Mouse (Mus musculus) layer of hippocampus, adult 2 months (tissue): Measurements from ENCODE around the gene Tescl. TPM values are rescaled to one million over a fixed set of nuclear protein-coding genes. Genes with fewer than 3 reads are reported as not detected.
A peak's percentile ranks its signal among the peaks of the same experiment; 100 is the strongest.

Experiments
- DNase-seq, 2 experiments: peaks; one replicate each; pipeline ENCODE4 v3.0.0; 2022; ENCODE audit warnings: low spot score in 2 of 2
- H3K27ac ChIP-seq: fragments of 200-600 bp; 2 replicates; pipeline ENCODE4 v1.8.1; 2022
- H3K4me3 ChIP-seq: fragments of 200-600 bp; 2 replicates; pipeline ENCODE4 v1.8.1; 2022; ENCODE audit warnings: mild to moderate bottlenecking
- CTCF ChIP-seq: fragments of 200-600 bp; conservative IDR thresholded peaks from 2 replicates; pipeline ENCODE4 v1.8.1; 2022; ENCODE audit warnings: antibody characterized with exemption, mild to moderate bottlenecking, moderate library complexity
- total RNA-seq, 2 experiments: library from RNA; stranded (reverse); gene quantifications; 2 replicates each; pipeline ENCODE4 v1.2.3; 2021

The Tescl gene
- total RNA-seq, 2 experiments from 2014 or later = not detected

DNA sequence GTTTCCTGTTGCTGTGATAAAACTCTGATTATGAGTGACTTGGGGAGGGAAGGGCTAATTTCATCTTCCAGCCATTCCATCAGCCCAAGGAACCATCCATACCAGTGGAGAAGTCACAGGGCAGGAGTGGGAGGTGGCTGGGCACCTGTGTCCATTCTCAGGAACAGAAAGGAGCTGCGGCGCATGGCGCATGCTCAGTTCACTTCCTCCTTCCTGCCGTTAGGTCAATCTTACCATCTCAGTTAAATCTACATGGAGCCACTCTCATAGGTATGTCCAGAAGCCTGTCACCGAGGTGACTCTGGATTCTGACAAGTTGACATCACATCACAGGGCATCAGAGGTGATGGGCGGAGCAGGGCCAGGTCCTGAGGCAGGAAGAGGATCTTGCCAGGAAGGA lies 21.9 kb upstream of the Tescl start:
- Histone ChIP-seq H3K4me3 (no peak overlapping the region), H3K27ac (no peak overlapping the region)
- TF ChIP-seq CTCF = no peak
- no peak for DNase-seq

DNA sequence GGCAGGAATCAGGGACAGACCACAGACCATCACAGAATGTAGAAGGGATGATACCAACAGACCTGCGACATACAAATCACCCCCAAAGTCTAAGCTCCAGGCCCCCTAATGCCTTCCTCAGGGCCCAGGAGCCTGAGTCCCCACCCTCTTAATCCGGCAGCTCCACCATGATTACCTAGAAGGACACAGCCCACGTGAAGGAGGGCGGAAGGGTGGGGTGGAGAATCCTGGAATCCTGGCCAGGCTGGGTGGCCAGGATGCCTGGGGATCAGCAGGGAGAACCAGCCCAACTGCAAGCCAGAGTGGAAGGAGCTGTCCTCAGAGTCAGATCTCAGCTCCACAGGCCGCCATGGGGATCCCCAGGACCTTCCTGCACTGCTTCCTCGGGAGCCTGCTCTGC lies 15.2 kb upstream of the Tescl start, which contains the start of gene Lypd5:
Gene Lypd5 (plus strand): TSS at position 301 of the 400 bp plus-strand sequence.
- Histone ChIP-seq H3K4me3 (no peak within 1 kb of the TSS), H3K27ac (no peak within 1 kb of the TSS)
- TF ChIP-seq CTCF = no peak
- DNase-seq = no peak

- Histone ChIP-seq H3K4me3 (no peak overlapping the region), H3K27ac (no peak overlapping the region)
- no peak for DNase-seq
- peak; percentile 17; the same call in 1 of the 2 replicates for TF ChIP-seq CTCF
These were observed 12.7 kb upstream of the Tescl start for GRCm38 (mm10) chr7:24346444-24346843.

DNA sequence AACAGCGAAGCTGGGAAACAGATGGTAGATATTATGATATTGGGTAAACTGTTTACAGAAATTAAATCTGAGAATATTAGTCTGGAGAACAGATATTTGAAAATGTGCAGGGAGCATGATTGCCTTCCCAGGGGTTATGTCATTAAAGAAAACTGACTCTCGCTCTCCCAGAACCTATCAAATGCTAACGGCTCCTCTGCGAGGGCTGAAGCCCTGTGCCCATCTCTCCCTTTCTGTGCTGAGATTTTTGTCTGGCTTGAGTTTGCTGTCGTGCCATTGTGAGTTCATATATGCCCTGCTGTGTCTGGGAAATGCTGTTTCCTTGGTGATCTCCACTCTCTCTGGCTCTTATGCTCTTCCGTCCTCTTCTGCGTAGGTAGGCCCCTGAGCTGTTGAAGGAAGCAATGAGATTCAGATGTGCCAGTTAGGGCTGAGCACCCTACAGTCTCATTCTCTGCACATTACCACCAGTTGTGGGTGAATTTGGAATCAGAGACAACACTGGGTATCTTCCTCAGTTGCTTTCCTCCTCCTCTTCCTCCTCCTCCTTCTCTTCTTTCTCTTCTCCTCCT lies 10.1 kb upstream of the Tescl start:
- DNase-seq = peak in 1 of 2 experiments; percentile 37
- Histone ChIP-seq H3K27ac (0 out of 2 replicates have a peak overlapping the region, but pooled peaks have one; percentile 46), H3K4me3 (no peak overlapping the region)
- TF ChIP-seq CTCF = no peak

- TF ChIP-seq CTCF = peak; percentile 50
- no peak for DNase-seq
These were observed 4.5 kb upstream of the Tescl start for GRCm38 (mm10) chr7:24338241-24338640.

GRCm38 (mm10) chr7:24335699-24336309 lies 2.1 kb upstream of the Tescl start:
- H3K27ac ChIP-seq = no peak overlapping the region
- DNase-seq = peak; percentile 60 to 78
- TF ChIP-seq CTCF = peak; percentile 86
- H3K4me3 ChIP-seq = no peak overlapping the region

More at GRCm38 (mm10) chr7:24338241-24338640, 4.5 kb upstream of the Tescl start:
- Histone ChIP-seq H3K4me3 (no peak overlapping the region), H3K27ac (no peak overlapping the region)

DNA sequence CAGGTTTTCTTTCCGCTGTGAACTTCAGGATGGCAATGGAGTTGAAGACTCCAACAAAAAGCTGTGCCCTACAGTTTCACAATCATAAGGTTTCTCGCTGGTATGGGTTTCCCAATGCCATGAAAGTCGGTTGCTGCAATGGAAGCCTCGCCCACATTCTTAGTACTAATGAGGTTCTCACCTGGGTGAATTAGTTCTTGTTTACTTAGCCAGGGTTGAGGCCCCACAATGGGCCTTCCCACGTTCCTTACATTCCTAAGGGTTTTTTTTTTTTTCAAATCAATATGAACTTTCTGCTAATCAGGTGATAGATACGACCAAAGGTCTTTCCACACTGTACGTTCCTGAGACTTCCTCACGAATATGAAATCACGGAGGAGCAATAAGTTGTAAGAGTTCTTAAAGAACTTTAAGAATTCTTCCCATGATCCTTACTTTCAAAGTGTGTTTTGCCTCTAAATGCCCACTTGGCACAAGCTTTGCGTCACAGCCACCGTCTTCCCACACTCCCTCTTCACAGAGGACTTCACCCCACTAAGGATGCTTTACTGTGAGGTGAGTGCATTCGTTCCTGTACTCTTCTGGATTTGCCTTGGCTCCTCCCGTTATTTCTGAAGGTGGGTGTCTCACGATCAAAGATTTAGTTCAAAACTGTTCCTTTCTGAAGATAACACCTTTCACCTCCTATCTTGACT lies 6.3 kb downstream of the Tescl start:
- no peak for TF ChIP-seq CTCF

DNA sequence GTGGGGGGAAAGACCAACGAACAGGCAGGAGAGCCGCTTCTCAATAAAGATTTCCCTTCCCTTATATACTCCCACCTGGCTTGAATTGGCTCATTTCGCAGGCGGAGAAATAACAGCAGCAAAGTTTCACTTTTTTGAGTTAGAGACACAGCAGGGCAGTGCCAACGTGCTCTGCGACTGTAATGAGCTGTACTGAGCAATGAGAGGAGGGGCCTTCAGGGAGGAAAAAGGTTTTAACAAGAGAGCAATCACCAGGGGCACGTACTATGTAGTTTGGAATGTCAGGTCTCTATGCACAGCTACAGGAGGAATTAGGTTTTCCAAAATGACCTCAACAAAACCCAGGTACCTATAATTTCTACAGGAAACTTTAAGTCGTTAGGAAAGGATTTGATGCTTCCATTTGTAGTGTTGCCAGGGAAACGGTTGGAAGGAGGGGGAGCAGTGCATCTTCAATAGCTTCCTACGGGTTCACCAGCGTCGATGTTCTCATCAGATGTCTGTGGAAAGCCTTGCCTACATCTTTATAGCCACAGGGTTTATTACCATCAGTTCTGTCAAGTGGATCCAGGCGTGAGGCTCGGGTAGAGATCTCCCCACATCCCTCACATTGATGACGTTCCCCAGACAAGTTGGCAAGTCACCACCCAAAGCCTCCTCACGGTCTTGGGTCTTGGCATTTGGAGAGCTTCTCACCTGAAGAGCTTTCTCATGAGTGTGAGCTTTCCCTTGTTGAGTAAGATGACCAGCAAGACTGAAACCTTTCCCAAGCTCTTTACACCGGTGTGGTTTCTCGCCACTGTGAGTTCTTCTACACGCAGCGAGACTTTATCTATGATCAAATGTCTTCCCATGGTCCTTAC lies 7.2 kb downstream of the Tescl start:
- Histone ChIP-seq H3K4me3 (no peak overlapping the region; the same call in 1 of the 2 replicates), H3K27ac (0 out of 2 replicates have a peak overlapping the region, but pooled peaks have one; percentile 32)
- no peak for TF ChIP-seq CTCF
- DNase-seq = no peak

More for the DNA sequence above, 6.3 kb downstream of the Tescl start:
- no peak for DNase-seq
- Histone ChIP-seq H3K27ac (no peak overlapping the region), H3K4me3 (no peak overlapping the region)

DNA sequence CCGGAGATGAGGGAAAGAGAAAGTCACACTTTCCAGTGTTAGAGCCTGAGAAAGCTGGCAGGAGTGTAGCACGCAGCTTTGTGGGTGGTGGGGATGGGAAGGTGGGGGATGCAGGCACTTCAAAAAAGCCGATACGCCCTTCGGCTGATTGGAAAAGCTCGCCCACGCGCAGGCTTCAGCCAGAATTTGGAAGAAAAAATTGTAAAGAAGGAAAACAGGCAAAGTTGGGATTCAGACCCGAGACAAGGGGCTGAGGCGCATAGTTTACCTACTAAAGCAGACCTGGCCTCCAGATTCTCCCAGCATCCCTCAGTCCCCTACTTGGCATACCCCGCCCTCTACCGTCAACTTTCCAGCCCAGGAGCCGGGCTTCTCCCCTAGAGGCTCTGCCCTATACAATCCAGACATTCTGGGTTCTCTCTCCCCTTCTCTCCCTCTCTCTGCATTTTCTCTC lies 8.0 kb downstream of the Tescl start:
- H3K27ac ChIP-seq = peak overlapping the region; percentile 36; the same call in 1 of the 2 replicates
- no peak for TF ChIP-seq CTCF
- peak; percentile 33 to 38 for DNase-seq
- peak overlapping the region; percentile 38 for H3K4me3 ChIP-seq

- TF ChIP-seq CTCF = no peak
- H3K27ac ChIP-seq = no peak overlapping the region
- DNase-seq = no peak
- no peak overlapping the region; the same call in 1 of the 2 replicates for H3K4me3 ChIP-seq
These were observed 8.5 kb downstream of the Tescl start for GRCm38 (mm10) chr7:24325197-24325596.

DNA sequence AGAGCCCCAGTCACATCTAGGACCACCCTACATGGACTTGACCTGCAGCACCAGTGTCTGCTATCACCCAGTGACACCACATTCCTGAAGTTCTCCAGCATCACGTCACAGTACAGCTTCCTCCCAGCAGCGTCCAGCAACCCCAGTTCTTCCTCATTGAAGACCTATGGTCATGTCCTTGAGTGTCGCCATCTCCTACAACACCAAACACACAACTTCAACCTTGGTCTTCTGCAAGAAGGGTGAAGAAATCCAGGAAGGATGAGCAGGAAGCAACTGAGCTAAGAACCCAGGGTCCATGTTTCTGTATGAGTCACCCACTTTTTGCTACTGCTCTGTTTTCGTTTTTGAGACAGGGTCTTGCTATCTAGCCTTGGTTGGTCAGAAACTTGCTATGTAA lies 11.1 kb downstream of the Tescl start:
- no peak for DNase-seq
- no peak for TF ChIP-seq CTCF
- Histone ChIP-seq H3K4me3 (no peak overlapping the region), H3K27ac (no peak overlapping the region)

GRCm38 (mm10) chr7:24318942-24319341 lies 14.8 kb downstream of the Tescl start:
- Histone ChIP-seq H3K27ac (no peak overlapping the region), H3K4me3 (no peak overlapping the region)
- TF ChIP-seq CTCF = no peak
- DNase-seq = no peak

DNA sequence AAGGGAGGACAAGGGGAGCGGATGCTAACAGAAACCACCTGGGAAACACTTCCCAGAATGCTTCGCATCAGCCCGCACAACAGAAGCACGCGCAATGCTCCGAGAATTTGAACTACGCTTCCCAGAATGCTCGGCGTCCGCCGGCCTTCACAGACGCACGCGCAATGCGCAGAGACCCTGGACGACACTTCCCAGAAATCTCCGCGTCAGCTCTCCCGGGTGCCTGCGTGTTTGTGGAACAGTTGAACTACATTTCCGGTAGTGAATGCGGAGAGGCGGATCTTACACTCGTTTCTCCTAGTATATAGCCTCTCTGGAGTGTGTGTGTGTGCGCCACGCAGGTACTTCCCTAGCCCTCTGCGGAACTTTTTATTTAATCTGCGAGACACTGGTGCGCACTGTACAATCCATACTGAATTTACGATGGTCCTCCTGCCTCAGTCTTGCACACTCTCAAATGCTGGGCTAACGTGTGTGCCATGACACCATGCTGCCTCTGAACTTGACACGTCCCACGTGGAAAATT lies 17.1 kb downstream of the Tescl start, which contains the start of gene Zfp94:
Gene Zfp94 (minus strand): TSS at position 100 of the 526 bp plus-strand sequence.
- no peak for TF ChIP-seq CTCF
- Histone ChIP-seq H3K4me3 (peak within 1 kb of the TSS; percentile 76), H3K27ac (peak within 1 kb of the TSS; percentile 93)
- DNase-seq = peak; percentile 96 to 98
